Mouse (Mus musculus) stomach, embryonic 16.5 days (tissue): ENCODE results near the gene Capn9. TPM values are rescaled to one million over a fixed set of nuclear protein-coding genes. Genes with fewer than 3 reads are reported as not detected.

Experiments used
- ATAC-seq: fragments of 200-750 bp; cut with Nextera tagmentation; 2 replicates; pipeline ENCODE4 v1.8.0; 2017; ENCODE audit warnings: moderate number of reproducible peaks, moderate TSS enrichment; ENCODE audit not compliant: insufficient read depth, low FRiP score
- H3K27ac ChIP-seq: fragments of 300-500 bp; sonication (generic); 2 replicates; pipeline ENCODE4 v1.5.1; 2014; ENCODE audit warnings: low read length
- H3K27me3 ChIP-seq: fragments of 300-500 bp; sonication (generic); 2 replicates; pipeline ENCODE4 v1.6.1; 2014; ENCODE audit warnings: low read length, control low read depth, mixed read lengths; ENCODE audit not compliant: control insufficient read depth, insufficient read depth
- H3K36me3 ChIP-seq: fragments of 300-500 bp; sonication (generic); 2 replicates; pipeline ENCODE4 v1.6.1; 2014; ENCODE audit warnings: low read length; ENCODE audit not compliant: control insufficient read depth, insufficient read depth
- H3K4me1 ChIP-seq: fragments of 300-500 bp; sonication (generic); 2 replicates; pipeline ENCODE4 v1.6.1; 2014; ENCODE audit warnings: low read length, control low read depth, mixed read lengths; ENCODE audit not compliant: control insufficient read depth, insufficient read depth
- H3K4me2 ChIP-seq: fragments of 300-500 bp; sonication (generic); 2 replicates; pipeline ENCODE4 v1.6.1; 2014; ENCODE audit warnings: low read depth, low read length, mixed read lengths
- H3K4me3 ChIP-seq: fragments of 300-500 bp; sonication (generic); replicated peaks from 2 replicates; pipeline ENCODE4 v1.5.1; 2014; ENCODE audit warnings: mild to moderate bottlenecking, low read length
- H3K9ac ChIP-seq: fragments of 300-500 bp; sonication (generic); 2 replicates; pipeline ENCODE4 v1.6.1; 2014; ENCODE audit warnings: low read length
- H3K9me3 ChIP-seq: fragments of 300-500 bp; sonication (generic); replicated peaks from 2 replicates; pipeline ENCODE4 v1.6.1; 2016; ENCODE audit warnings: low read length, control low read depth; ENCODE audit not compliant: control insufficient read depth
- WGBS: fragments of 180-500 bp; shearing (Covaris S2); extraction: QIAGEN DNeasy Blood & Tissue Kit; methylation state at CpG from one replicate; pipeline ENCODE4 v1.1.7; 2014; 5-methylcytosine and 5-hydroxymethylcytosine counted together
- polyA plus RNA-seq: library from polyadenylated mRNA; unstranded; fragments of >200 nt; fragmentation: Nextera tagmentation; extraction: Ambion mirVana; gene quantifications from 2 replicates; pipeline ENCODE4 v1.2.1, GENCODE M21; 2015

Capn9 gene
- polyA plus RNA-seq, 1 experiment from 2014 or later: 0.31 TPM

DNA sequence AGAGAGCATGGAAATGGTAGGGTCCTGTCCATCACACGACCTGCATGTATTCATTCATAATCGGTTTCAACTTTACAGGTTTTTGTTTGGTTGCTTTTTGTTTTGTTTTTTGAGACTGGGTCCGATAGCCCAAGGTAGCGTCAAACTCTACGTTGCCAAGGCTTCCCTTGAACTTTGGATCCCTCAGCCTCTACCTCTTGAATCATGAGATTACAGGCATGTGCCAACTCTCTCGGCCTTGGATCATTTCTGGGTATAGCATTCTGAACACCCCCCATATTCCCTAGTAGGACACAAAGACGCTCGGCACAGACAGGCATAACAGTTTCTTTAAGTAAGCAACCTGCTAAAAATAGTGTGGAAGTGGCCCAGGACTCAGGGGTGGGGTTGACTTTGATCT is 65.7 kb downstream of the Capn9 start:
- no peak overlapping the region for H3K9ac ChIP-seq
- H3K9me3 ChIP-seq: no peaks in the 10 kb centered on the region
- H3K4me1 ChIP-seq: peaks cover 21% of the 10 kb centered on the region
- peaks cover 16% of the 10 kb centered on the region for H3K36me3 ChIP-seq
- H3K4me3 ChIP-seq: no peak overlapping the region
- H3K4me2 ChIP-seq: no peak overlapping the region
- no peaks in the 10 kb centered on the region for H3K27me3 ChIP-seq
- no peak overlapping the region for H3K27ac ChIP-seq
- 91% methylated on average over 8 of the region's 8 CpGs for WGBS
- no peak for ATAC-seq

DNA sequence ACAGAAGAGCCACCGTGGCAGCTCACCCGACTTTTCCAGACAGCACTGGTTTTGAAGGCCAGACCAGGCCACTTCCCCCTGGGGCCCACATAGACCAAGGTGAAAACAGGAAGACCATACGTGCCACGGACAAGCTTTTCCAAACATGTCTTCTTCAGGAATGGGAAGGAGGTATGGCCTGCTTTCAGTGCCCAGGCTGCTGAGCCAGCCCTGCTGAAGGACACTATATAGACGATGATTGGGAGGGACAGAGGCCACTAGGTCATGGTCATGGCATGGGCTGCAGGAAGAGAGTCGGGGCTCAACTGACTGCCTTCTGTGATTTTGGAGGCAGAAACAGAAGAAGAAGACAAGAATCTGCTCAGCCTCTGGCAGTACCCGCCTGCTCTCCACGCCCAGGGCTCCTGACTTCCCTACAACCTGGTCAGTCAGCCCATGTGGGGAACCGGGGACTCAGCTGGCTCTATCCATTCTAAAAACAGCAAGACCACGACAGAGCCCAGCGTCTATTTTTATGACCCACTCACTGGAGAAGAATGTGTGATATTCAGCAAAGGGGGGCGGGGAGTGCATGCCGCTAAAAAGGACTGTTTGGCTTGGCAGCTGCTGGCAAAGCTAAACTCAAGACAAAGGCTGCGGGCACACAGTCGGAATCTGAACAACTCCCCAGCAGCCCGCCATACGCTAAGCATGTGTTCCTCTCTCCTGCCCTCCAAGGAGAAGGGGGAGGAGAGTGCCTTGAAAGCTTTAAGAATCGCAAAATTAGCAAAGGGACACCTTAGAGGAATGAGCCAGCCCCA is 67.8 kb downstream of the Capn9 start:
- H3K27me3 ChIP-seq: no peaks in the 10 kb centered on the region
- no peak overlapping the region for H3K4me3 ChIP-seq
- 40% methylated on average over 18 of the region's 18 CpGs for WGBS
- peak; percentile 80 for ATAC-seq
- H3K36me3 ChIP-seq: peaks cover 8% of the 10 kb centered on the region; the same call in 1 of the 2 replicates
- peak overlapping the region; percentile 44; the same call in 1 of the 2 replicates for H3K9ac ChIP-seq
- peaks cover 21% of the 10 kb centered on the region for H3K4me1 ChIP-seq
- H3K4me2 ChIP-seq: no peak overlapping the region
- H3K27ac ChIP-seq: peak overlapping the region; percentile 75
- no peaks in the 10 kb centered on the region for H3K9me3 ChIP-seq

DNA sequence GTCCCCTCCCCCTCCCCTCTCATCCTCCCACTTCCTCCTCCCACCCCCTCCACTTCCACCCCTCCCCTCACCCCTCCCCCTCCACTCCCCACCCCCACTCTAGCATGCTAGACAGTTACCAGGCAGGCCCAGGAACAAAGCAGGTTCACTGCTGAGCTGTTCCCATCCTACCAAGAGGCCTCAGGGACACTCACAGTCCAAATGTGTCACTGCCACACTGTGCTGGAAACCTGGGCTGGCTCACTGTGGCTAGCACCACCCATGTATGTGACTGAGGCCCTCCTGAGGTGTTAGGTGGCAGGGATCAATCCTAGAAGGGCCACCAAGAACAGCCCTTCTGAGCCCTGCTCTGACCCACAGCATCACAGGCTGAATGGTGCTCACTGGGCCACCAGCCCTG is 72.4 kb downstream of the Capn9 start:
- H3K27me3 ChIP-seq: no peaks in the 10 kb centered on the region
- ATAC-seq: no peak
- H3K9me3 ChIP-seq: no peaks in the 10 kb centered on the region
- no peak overlapping the region for H3K9ac ChIP-seq
- H3K27ac ChIP-seq: peak overlapping the region; percentile 23; the same call in 1 of the 2 replicates
- H3K4me1 ChIP-seq: peaks cover 34% of the 10 kb centered on the region
- H3K36me3 ChIP-seq: no peaks in the 10 kb centered on the region
- no peak overlapping the region for H3K4me2 ChIP-seq
- H3K4me3 ChIP-seq: no peak overlapping the region

DNA sequence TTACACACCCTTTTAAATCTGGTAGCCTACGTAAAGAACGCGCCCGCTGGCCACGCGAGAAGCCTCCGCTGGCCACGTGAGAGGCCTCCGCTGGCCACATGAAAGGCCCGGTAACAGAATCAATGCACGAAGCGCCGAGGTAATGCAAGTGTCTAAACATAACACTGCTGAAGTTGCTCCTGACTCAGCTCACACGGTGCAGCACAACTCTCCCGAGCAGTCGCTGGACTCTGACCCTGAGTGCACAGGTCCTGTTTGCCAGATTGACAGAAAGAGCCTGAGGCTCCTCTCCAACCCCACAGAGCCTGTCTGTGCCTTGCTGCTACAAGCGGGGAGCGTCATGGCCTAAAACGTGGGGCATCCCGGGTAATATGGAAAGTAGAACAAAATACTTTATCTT is 75.9 kb downstream of the Capn9 start:
- Histone ChIP-seq H3K4me2 (no peak overlapping the region), H3K4me1 (peaks cover 31% of the 10 kb centered on the region), H3K36me3 (no peaks in the 10 kb centered on the region), H3K9ac (no peak overlapping the region), H3K27ac (no peak overlapping the region), H3K4me3 (no peak overlapping the region), H3K27me3 (no peaks in the 10 kb centered on the region), H3K9me3 (no peaks in the 10 kb centered on the region)
- ATAC-seq: no peak
- WGBS: 81% methylated on average over 20 of the region's 20 CpGs

DNA sequence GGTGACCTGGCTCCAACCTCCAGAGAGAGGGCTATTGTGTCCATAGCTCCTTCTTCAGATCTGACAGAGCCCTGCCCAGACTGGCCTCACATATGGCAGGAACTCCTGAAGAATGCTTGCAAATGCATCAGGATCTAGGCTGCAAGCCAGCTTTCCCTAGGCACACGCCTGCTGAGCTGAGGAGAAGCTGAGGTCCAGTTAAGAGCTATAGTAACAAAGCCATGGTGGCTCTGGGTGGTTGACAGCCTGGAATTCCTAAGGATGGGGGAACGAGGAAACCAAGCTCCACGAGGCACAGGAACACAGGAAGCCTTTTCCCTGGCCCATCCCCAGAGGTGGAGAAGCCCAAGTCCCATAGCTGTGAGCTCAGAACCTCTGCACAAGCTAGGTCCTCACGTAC is 76.6 kb downstream of the Capn9 start:
- WGBS: 20% methylated on average over 4 of the region's 4 CpGs
- no peaks in the 10 kb centered on the region for H3K27me3 ChIP-seq
- no peaks in the 10 kb centered on the region for H3K36me3 ChIP-seq
- no peaks in the 10 kb centered on the region for H3K9me3 ChIP-seq
- H3K9ac ChIP-seq: peak overlapping the region; percentile 37; the same call in 1 of the 2 replicates
- peak; percentile 71 for ATAC-seq
- no peak overlapping the region for H3K4me3 ChIP-seq
- peaks cover 37% of the 10 kb centered on the region for H3K4me1 ChIP-seq
- no peak overlapping the region for H3K4me2 ChIP-seq
- peak overlapping the region; percentile 81 for H3K27ac ChIP-seq

DNA sequence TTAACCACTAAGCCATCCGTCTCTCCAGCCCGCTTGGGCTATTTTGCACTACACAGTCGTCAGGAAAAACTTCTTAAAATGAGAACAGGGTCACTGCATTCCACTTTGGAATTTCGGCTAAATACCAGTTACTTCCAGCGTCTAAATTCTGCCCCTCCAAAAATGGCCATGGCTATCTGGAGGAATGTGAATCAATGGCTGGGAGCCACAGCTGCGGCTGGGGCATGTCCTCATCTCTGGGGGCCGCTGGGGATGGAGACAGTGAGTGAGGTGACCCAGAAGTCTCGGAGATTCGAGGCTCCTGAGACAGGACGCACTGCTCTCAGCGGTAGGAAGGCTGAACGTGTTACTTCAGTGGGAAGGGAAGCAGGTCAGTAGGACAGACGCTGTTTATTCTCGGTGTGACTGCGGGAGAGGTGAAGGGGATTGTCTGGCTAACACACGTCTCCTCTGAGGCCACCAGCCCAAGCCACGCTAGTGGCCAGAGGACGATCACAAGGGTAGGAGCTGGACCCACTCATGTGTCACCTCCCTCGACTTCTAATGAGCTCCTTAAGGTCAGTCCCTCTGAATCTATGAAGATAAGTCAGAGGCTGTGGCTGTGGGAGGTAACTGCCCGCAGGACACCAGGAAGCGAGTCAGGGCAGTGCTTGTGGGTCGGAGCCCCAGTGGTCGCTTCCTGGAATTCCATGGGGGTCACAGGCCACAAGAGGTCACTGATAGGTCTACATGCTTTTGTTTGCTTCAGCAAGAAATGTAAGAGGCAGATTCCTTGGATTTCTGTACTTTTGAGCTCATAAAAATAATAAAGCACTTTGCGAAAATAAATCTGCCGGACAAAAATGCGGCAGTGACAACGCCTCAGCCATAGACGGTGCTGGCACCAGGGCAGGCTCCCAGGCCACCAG is 77.9 kb downstream of the Capn9 start:
- Histone ChIP-seq H3K9ac (no peak overlapping the region), H3K36me3 (no peaks in the 10 kb centered on the region)
- 55% methylated on average over 28 of the region's 28 CpGs for WGBS

DNA sequence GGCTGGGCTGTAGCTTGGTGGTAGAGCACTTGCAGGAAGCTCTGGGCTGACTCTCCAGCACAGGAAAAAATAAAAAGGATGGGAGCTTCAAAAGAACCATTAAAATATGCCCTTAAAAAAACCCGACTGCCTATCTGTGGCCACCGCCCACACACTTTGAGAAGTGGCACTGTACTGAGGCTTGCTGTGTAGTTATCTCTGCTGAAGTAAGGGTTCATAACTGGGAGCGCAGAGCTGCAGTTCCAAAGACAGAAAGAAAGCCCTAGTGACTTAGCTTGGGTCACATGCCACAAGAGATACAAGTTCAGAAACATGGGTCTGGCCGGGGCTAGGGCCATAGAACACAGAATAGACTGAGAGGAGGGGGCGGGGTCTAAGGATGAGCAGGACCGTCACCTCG is 82.0 kb downstream of the Capn9 start:
- Histone ChIP-seq H3K4me1 (peaks cover 63% of the 10 kb centered on the region), H3K4me2 (no peak overlapping the region)
- ATAC-seq: 0 out of 2 replicates have a peak, but pooled peaks have one; percentile 16

More for the DNA sequence above, 77.9 kb downstream of the Capn9 start:
- Histone ChIP-seq H3K4me2 (no peak overlapping the region), H3K9me3 (no peaks in the 10 kb centered on the region), H3K27ac (peak overlapping the region; percentile 81), H3K4me3 (no peak overlapping the region), H3K27me3 (no peaks in the 10 kb centered on the region), H3K4me1 (peaks cover 49% of the 10 kb centered on the region)
- no peak for ATAC-seq

DNA sequence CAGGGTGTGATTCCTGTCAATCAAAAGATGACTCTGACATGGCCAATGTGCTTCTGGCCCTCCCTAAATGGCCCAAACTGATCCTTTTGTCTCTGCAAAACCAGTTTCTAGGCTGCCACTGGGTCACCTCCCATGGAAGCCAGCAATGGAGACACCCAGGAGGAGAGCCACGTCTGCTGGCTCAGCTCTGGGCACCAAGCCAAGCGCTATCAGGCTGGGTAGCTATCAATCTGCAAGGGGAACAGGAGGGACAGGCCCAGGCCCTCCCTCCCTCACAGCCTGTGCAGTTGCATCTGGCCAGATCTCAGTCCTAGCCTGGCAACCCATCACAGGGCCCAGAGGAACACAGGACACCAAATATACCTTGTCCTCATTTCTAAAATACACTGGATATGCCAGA is 82.5 kb downstream of the Capn9 start:
- no peaks in the 10 kb centered on the region for H3K27me3 ChIP-seq

More for the DNA sequence above, 82.0 kb downstream of the Capn9 start:
- Histone ChIP-seq H3K9ac (no peak overlapping the region), H3K27ac (peak overlapping the region; percentile 63), H3K36me3 (no peaks in the 10 kb centered on the region), H3K27me3 (no peaks in the 10 kb centered on the region), H3K4me3 (no peak overlapping the region), H3K9me3 (no peaks in the 10 kb centered on the region)
- WGBS: 73% methylated on average over 7 of the region's 7 CpGs

DNA sequence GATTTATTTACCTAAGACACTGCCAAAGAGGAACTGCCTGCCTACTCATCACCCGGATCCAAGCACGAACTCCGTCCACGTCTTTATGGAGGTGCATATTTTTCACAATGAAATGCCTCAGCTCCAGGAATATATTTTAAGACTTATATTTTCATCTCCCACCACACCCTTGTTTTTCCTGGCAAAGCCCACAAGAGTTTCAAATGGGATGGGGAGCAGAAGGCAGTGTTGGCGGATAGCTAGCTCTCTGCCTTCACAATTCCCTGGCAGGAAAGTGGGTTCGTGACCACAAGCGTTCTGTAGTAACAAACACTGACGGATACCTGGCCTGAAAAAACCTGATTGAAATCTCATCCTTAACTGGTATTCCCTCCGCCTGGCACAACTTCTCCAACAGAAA is 85.9 kb downstream of the Capn9 start:
- H3K4me3 ChIP-seq: peak overlapping the region; percentile 95
- peak overlapping the region; percentile 98 for H3K9ac ChIP-seq
- 20% methylated on average over 9 of the region's 9 CpGs for WGBS
- no peak for ATAC-seq
- no peaks in the 10 kb centered on the region for H3K27me3 ChIP-seq
- peak overlapping the region; percentile 91 for H3K27ac ChIP-seq
- peak overlapping the region; percentile 72 for H3K4me2 ChIP-seq
- H3K4me1 ChIP-seq: peaks cover 53% of the 10 kb centered on the region
- H3K9me3 ChIP-seq: no peaks in the 10 kb centered on the region
- no peaks in the 10 kb centered on the region for H3K36me3 ChIP-seq

More for the DNA sequence above, 82.5 kb downstream of the Capn9 start:
- Histone ChIP-seq H3K27ac (peak overlapping the region; percentile 63), H3K36me3 (no peaks in the 10 kb centered on the region), H3K9ac (no peak overlapping the region), H3K4me3 (no peak overlapping the region), H3K9me3 (no peaks in the 10 kb centered on the region), H3K4me1 (peaks cover 59% of the 10 kb centered on the region), H3K4me2 (no peak overlapping the region)
- 26% methylated on average over 2 of the region's 2 CpGs for WGBS
- peak; percentile 75 for ATAC-seq
